Comparison of ENCODE assay signal across 15 mouse cellular contexts in the genomic region with DNA sequence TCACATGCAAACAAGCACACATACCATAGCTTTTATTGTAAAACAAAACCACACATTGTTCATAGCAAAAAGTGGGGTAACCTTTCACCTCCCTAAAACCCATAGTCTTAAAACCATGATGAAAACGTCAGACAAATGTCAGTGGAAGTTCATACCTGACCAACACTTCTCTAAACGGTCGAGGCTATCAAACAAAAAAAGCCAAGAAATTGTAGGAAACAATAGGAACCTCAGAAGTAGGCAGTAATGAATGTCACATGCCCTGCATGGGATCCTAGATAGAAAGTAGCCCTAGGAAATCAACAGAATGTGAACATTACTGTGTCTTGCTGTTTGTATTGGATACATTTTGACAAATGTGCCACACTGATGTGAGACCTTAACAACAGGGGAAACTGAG.
"Had no signal": no experiment of that assay in that cellular context is flagged by ENCODE, and none has a peak within 500 bp of the region (broad histone marks: within the 10 kb centered on the region; RNA-seq: fewer than 3 reads in every experiment).

No protein-coding gene starts in this region.

- DNase-seq: lung, embryonic 14.5 days; lung, postnatal 10 days; lung, postnatal 4 days; retina, postnatal 1 day; right cerebral cortex, postnatal 4 days; spleen, adult 18-20 months; thymus, adult 2 months; thymus, postnatal 25 days; thymus, postnatal 4 days had no signal

- H3K9me3 ChIP-seq: midbrain, embryonic 10.5 days; midbrain, embryonic 12.5 days; midbrain, embryonic 15.5 days; neural tube, embryonic 13.5 days; neural tube, embryonic 15.5 days; stomach, embryonic 15.5 days had no signal

- H3K27me3 ChIP-seq: midbrain, embryonic 12.5 days; midbrain, embryonic 15.5 days; neural tube, embryonic 13.5 days; neural tube, embryonic 15.5 days; stomach, embryonic 15.5 days had no signal

- H3K36me3 ChIP-seq: midbrain, embryonic 10.5 days; midbrain, embryonic 12.5 days; midbrain, embryonic 15.5 days; neural tube, embryonic 13.5 days; neural tube, embryonic 15.5 days; stomach, embryonic 15.5 days had no signal

- H3K4me2 ChIP-seq: lung, embryonic 14.5 days; midbrain, embryonic 12.5 days; midbrain, embryonic 15.5 days; neural tube, embryonic 13.5 days; neural tube, embryonic 15.5 days; stomach, embryonic 15.5 days had no signal

- H3K9ac ChIP-seq: lung, embryonic 14.5 days; midbrain, embryonic 12.5 days; midbrain, embryonic 15.5 days; neural tube, embryonic 13.5 days; neural tube, embryonic 15.5 days; stomach, embryonic 15.5 days had no signal

- ATAC-seq: midbrain, embryonic 15.5 days had no signal

- H3K4me3 ChIP-seq: midbrain, embryonic 10.5 days; midbrain, embryonic 12.5 days; midbrain, embryonic 15.5 days; neural tube, embryonic 13.5 days; neural tube, embryonic 15.5 days; stomach, embryonic 15.5 days had no signal

- H3K27ac ChIP-seq: midbrain, embryonic 10.5 days; midbrain, embryonic 12.5 days; midbrain, embryonic 15.5 days; neural tube, embryonic 13.5 days; neural tube, embryonic 15.5 days; stomach, embryonic 15.5 days had no signal
